Comparison of ENCODE assay signal across 8 mouse cellular contexts in genomic region chr4:59850181-59850580, GRCm38 (mm10). TPM values are rescaled to one million over a fixed set of nuclear protein-coding genes. Genes with fewer than 3 reads are reported as not detected.
DNase-seq lines count a peak whose midpoint lies in the region; ATAC-seq and TF ChIP-seq lines count a peak whose summit lies in the region.
"Had no signal": no experiment of that assay in that cellular context is flagged by ENCODE, and none has a peak within 500 bp of the region (broad histone marks: within the 10 kb centered on the region; RNA-seq: fewer than 3 reads in every experiment).

No protein-coding gene starts in this region.

- H3K4me3 ChIP-seq in midbrain, embryonic 13.5 days (replicated peaks): no peak overlapping the region
- H3K4me3 ChIP-seq in small intestine, adult 2 months (ENCODE audit: low read depth, low read length): no peak overlapping the region

- H3K27me3 ChIP-seq in midbrain, embryonic 13.5 days: no peaks in the 10 kb centered on the region
- H3K27me3 ChIP-seq in small intestine, adult 2 months (ENCODE audit: control insufficient read depth, insufficient read depth, low read length): no peaks in the 10 kb centered on the region

- H3K27ac ChIP-seq in midbrain, embryonic 13.5 days: no peak overlapping the region
- H3K27ac ChIP-seq in small intestine, adult 2 months (ENCODE audit: insufficient read depth, low read depth, low read length): no peak overlapping the region
- H3K27ac ChIP-seq: macrophage had no signal

- intact Hi-C loops in left cerebral cortex, postnatal 25 days (cut with DNase I): loop anchor here (2.0 to 5.0 kb wide), 2 partner anchors 43 to 63 kb away; partner anchors contain the start of gene Snx30

- peak; percentile 70; the same call in 1 of the 2 replicates for ATAC-seq in midbrain, embryonic 13.5 days

- DNase-seq in T-cell, adult 2 months (ENCODE audit: low spot score): peak; percentile 74
- peak; percentile 75 for DNase-seq in cerebellum, adult 11-12 months
- peak; percentile 40 to 54 for DNase-seq in frontal cortex, postnatal 10 days (ENCODE audit: low spot score in 2 of 2)
- DNase-seq in induced T-regulatory cell, adult 2 months (ENCODE audit: low read depth): peak; percentile 83
- DNase-seq in left cerebral cortex, postnatal 25 days (ENCODE audit: low spot score in 2 of 2): peak; percentile 63 to 73

- peak; percentile 84; the same call in 1 of the 2 replicates for TF ChIP-seq CTCF in small intestine, adult 2 months (IDR thresholded peaks at IDR 0.05; ENCODE audit: extremely low read depth, insufficient read length, insufficient replicate concordance, low read depth, low read length)

- H3K9ac ChIP-seq in midbrain, embryonic 13.5 days (replicated peaks): no peak overlapping the region

- 0 out of 2 replicates have a peak, but pooled peaks cover 9% of the 10 kb centered on the region for H3K4me1 ChIP-seq in midbrain, embryonic 13.5 days (replicated peaks)
- H3K4me1 ChIP-seq in small intestine, adult 2 months (ENCODE audit: control insufficient read depth, insufficient read depth, insufficient read length, low read length): no peaks in the 10 kb centered on the region

- WGBS in midbrain, embryonic 13.5 days: 78% methylated on average over 2 of the region's 2 CpGs
- 63% methylated on average over 2 of the region's 2 CpGs for WGBS in small intestine, adult 2 months

- H3K36me3 ChIP-seq in midbrain, embryonic 13.5 days: 0 out of 2 replicates have a peak, but pooled peaks cover 6% of the 10 kb centered on the region
- H3K36me3 ChIP-seq in small intestine, adult 2 months (ENCODE audit: control insufficient read depth, insufficient read depth, low read length): no peaks in the 10 kb centered on the region

- H3K4me2 ChIP-seq in midbrain, embryonic 13.5 days (replicated peaks): no peak overlapping the region

- no peak for TF ChIP-seq POLR2A in small intestine, adult 2 months (IDR thresholded peaks at IDR 0.05; ENCODE audit: low read depth, low read length)

- H3K9me3 ChIP-seq in midbrain, embryonic 13.5 days: no peaks in the 10 kb centered on the region

RNA-seq across cellular contexts. Expression of gene Snx30, which starts 44.5 kb away (rescaled TPM):
- total RNA-seq in left cerebral cortex, postnatal 25 days (2021): 10 to 100 TPM; 35.8 to 37.8 TPM
- polyA plus RNA-seq in midbrain, embryonic 13.5 days (2015; fragmentation: Nextera tagmentation; extraction: Ambion mirVana): 13.7 and 14.3 TPM in 2 replicates
- 0.74 and 0.75 TPM in 2 replicates for polyA plus RNA-seq in small intestine, adult 2 months (2012; rRNA removed)

RNA-seq across cellular contexts. Expression of gene Inip, which starts 48.8 kb away (rescaled TPM):
- total RNA-seq in left cerebral cortex, postnatal 25 days (2021): 10 to 100 TPM; 23.1 to 25.4 TPM
- 80.1 and 82.0 TPM in 2 replicates for polyA plus RNA-seq in midbrain, embryonic 13.5 days (2015; fragmentation: Nextera tagmentation; extraction: Ambion mirVana)
- 1.8 and 4.1 TPM in 2 replicates for polyA plus RNA-seq in small intestine, adult 2 months (2012; rRNA removed)

Comparison
In these comparisons a context has a peak if more than half of its experiments do, and no peak if none do; other contexts are left out.
1. RNA of gene Inip, which starts 48.8 kb away (polyA plus RNA-seq): 80.1 to 82.0 TPM in midbrain, embryonic 13.5 days; 1.8 to 4.1 TPM in small intestine, adult 2 months; every median in the first group is over 10 times any median in the second.
2. Peak in every context shown above with its lines, with median percentiles within 50 percentile points of each other: DNase-seq.